Mouse (Mus musculus): ENCODE measurements at regions not wholly inside any gene's neighbourhood (a gene's known extent, or its start where the extent isn't known, plus 50 kb on each side); places are given as distances from the start of the nearest gene placed in this dataset.

- TF ChIP-seq MXI1 (IDR thresholded peaks at IDR 0.05; ENCODE audit: low read depth, low read length), result no peak
- TF ChIP-seq MEF2A (IDR thresholded peaks at IDR 0.05; ENCODE audit: extremely low read depth, insufficient replicate concordance, low read depth, low read length, poor library complexity, severe bottlenecking), result no peak
- TF ChIP-seq SIN3A (IDR thresholded peaks at IDR 0.05; ENCODE audit: low read length), result no peak
- no peak for TF ChIP-seq ZC3H11A (IDR thresholded peaks at IDR 0.05; ENCODE audit: low read depth, low read length)
- no peak for TF ChIP-seq EP300 (IDR thresholded peaks at IDR 0.05; ENCODE audit: low read depth in 1 of 2, low read length in 2 of 2)
- no peak for TF ChIP-seq POLR2A (IDR thresholded peaks at IDR 0.05; ENCODE audit: control insufficient read depth in 1 of 2, insufficient read depth in 1 of 2, low read depth in 1 of 2, low read length in 2 of 2, poor library complexity in 1 of 2)
- no peak for TF ChIP-seq CTCF (IDR thresholded peaks at IDR 0.05 in 2 of 3, conservative IDR thresholded peaks at IDR 0.05 in 1 of 3; ENCODE audit: control insufficient read depth in 1 of 3, insufficient read depth in 1 of 3, low read depth in 2 of 3, low read length in 3 of 3, poor library complexity in 1 of 3, severe bottlenecking in 1 of 3)
- no peak for TF ChIP-seq MYC (IDR thresholded peaks at IDR 0.05; ENCODE audit: low read depth, low read length)
- no peak for TF ChIP-seq HCFC1 (IDR thresholded peaks at IDR 0.05; ENCODE audit: low read depth, low read length)
- no peak for TF ChIP-seq TBP (IDR thresholded peaks at IDR 0.05; ENCODE audit: low read depth, low read length)
- TF ChIP-seq UBTF (IDR thresholded peaks at IDR 0.05; ENCODE audit: borderline replicate concordance, insufficient read depth, low read depth, low read length), result no peak
- no peak for TF ChIP-seq NELFE (IDR thresholded peaks at IDR 0.05; ENCODE audit: low read depth, low read length)
- no peak for TF ChIP-seq POLR2AphosphoS5 (IDR thresholded peaks at IDR 0.05; ENCODE audit: borderline replicate concordance, low read depth, low read length)
- TF ChIP-seq CHD1 (IDR thresholded peaks at IDR 0.05; ENCODE audit: low read depth, low read length), result no peak
Observed at GRCm38 (mm10) chr6:100010954-100011481, 276.3 kb downstream of the Rybp start.

Measured in MEL (cell line).